Mouse (Mus musculus) limb, embryonic 11.5 days (tissue): ENCODE data around the gene 1700001O22Rik. TPM values are rescaled to one million over a fixed set of nuclear protein-coding genes. Genes with fewer than 3 reads are reported as not detected.

Experiments used
- ATAC-seq: fragments of 200-750 bp; cut with Nextera tagmentation; 2 replicates; pipeline ENCODE4 v1.8.0; 2017; ENCODE audit warnings: low read depth; ENCODE audit not compliant: insufficient number of reproducible peaks, low FRiP score, low TSS enrichment
- DNase-seq: peaks from one replicate; pipeline ENCODE4 v3.0.0-alpha.2; 2015; ENCODE audit warnings: low spot score
- H3K27ac ChIP-seq: fragments of 300-500 bp; sonication (generic); replicated peaks from 2 replicates; pipeline ENCODE4 v1.5.1; 2014; ENCODE audit warnings: low read depth, mild to moderate bottlenecking, low read length
- H3K27me3 ChIP-seq: fragments of 300-500 bp; sonication (generic); 2 replicates; pipeline ENCODE4 v1.6.1; 2014; ENCODE audit warnings: mild to moderate bottlenecking, low read length, mixed read lengths; ENCODE audit not compliant: control insufficient read depth, insufficient read depth
- H3K36me3 ChIP-seq: fragments of 300-500 bp; sonication (generic); 2 replicates; pipeline ENCODE4 v1.6.1; 2014; ENCODE audit warnings: mild to moderate bottlenecking, low read length, moderate library complexity, mixed read lengths; ENCODE audit not compliant: control insufficient read depth, insufficient read depth
- H3K4me1 ChIP-seq: fragments of 300-500 bp; sonication (generic); 2 replicates; pipeline ENCODE4 v1.6.1; 2014; ENCODE audit warnings: low read length, mixed read lengths; ENCODE audit not compliant: control insufficient read depth, insufficient read depth
- H3K4me2 ChIP-seq: fragments of 300-500 bp; sonication (generic); 2 replicates; pipeline ENCODE4 v1.6.1; 2014; ENCODE audit warnings: low read depth, mild to moderate bottlenecking, moderate library complexity; ENCODE audit not compliant: severe bottlenecking
- H3K4me3 ChIP-seq: fragments of 300-500 bp; sonication (generic); 2 replicates; pipeline ENCODE4 v1.5.1; 2014; ENCODE audit warnings: low read depth, low read length
- H3K9ac ChIP-seq: fragments of 300-500 bp; sonication (generic); 2 replicates; pipeline ENCODE4 v1.6.1; 2014; ENCODE audit warnings: mild to moderate bottlenecking, low read length
- H3K9me3 ChIP-seq: fragments of 300-500 bp; sonication (generic); 2 replicates; pipeline ENCODE4 v1.6.1; 2016; ENCODE audit warnings: low read length; ENCODE audit not compliant: control insufficient read depth
- WGBS: fragments of 180-500 bp; shearing (Covaris S2); extraction: QIAGEN DNeasy Blood & Tissue Kit; methylation state at CpG from one replicate; pipeline ENCODE4 v1.1.7; 2014; 5-methylcytosine and 5-hydroxymethylcytosine counted together
- polyA plus RNA-seq: library from polyadenylated mRNA; unstranded; fragments of >200 nt; fragmentation: Nextera tagmentation; extraction: Ambion mirVana; gene quantifications from 2 replicates; pipeline ENCODE4 v1.2.1, GENCODE M21; 2014

Gene 1700001O22Rik
- polyA plus RNA-seq, 1 experiment from 2014 or later, result 3.9 TPM

DNA sequence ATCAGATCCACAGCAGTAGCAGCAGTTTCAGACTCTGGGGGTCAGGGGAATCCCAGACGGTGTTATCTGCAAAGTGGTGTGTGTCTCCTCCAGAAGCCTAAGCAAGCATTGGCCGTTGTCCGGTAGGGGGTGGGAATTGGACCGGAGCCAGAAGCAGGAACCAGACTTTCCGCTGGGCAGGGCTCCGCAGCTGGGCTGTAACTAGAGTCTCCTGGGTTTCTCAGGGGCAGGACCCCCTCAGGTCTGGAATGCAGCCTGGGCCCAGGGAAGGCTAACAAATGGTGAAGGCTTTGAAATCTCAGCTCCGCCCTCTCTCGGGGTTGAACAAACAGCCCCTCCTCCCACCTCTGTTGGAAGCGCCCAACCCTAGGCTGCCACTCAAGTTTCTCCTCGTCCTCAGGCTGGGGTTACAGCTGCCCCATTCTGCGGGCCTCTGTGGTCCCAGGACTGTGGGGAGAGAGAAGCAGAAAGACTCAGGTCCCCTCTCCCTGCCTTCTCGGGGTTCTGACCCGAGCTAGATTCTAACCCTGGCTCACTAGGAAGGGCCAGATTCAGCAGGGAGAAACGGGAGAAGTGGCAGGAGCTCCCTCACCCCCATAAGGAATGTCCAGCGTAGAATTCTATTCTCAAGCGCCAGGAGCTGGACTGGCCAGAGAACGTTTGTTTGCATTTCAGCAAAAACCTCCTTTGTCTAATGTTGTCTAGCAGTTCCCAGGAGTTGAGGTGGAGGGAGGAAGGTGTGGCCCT is 44.9 kb downstream of the 1700001O22Rik start:
- 2% methylated on average over 17 of the region's 17 CpGs for WGBS

DNA sequence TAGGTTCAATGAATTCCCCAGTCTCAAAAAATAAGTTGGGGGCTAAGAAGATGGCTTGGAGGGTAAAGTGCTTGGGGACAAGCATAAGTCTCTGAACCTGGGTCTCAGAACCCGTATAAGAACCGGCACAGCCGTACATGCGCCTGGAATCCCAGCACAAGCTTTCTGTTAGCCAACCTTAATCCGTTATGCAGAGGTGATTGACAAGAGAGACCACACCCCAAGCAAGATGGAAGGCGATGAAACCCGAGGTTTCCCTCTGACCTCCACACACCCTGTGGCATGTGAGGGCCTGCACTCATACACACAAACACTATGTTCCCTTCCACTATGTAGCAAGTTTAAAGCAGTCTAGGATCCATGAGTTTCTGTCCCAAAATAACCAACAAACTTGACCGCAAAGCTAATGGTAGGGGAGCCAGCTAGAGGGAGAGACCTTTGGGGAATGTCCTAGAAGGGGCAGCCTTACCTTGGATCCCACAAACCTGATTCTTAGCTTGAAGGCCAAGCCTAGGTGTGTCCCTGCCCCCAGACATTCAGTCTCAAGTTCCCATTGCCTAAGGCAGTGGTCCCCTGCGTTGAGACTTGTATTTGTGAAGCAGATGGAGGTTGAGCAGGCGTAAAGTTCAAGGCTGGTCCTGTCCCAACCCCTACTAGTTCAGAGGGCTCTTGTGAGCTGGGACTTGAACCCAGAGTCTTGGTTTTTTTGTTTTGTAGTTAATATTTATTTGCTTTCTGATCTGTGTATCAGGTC is 46.3 kb downstream of the 1700001O22Rik start:
- Histone ChIP-seq H3K9me3 (no peaks in the 10 kb centered on the region), H3K9ac (no peak overlapping the region)
- WGBS, result 85% methylated on average over 10 of the region's 10 CpGs

More for the DNA sequence above, 44.9 kb downstream of the 1700001O22Rik start:
- H3K4me3 ChIP-seq, result no peak overlapping the region
- peak; percentile 94 for DNase-seq
- peak overlapping the region; percentile 29; the same call in 1 of the 2 replicates for H3K4me2 ChIP-seq
- H3K9ac ChIP-seq, result peak overlapping the region; percentile 49
- peak overlapping the region; percentile 91 for H3K27ac ChIP-seq
- H3K9me3 ChIP-seq, result no peaks in the 10 kb centered on the region
- no peaks in the 10 kb centered on the region for H3K27me3 ChIP-seq
- ATAC-seq, result peak; percentile 95
- H3K4me1 ChIP-seq, result peaks cover 28% of the 10 kb centered on the region
- H3K36me3 ChIP-seq, result no peaks in the 10 kb centered on the region

GRCm38 (mm10) chr2:30755985-30756765 is 47.3 kb downstream of the 1700001O22Rik start:
- WGBS, result 94% methylated on average over 6 of the region's 6 CpGs
- H3K36me3 ChIP-seq, result no peaks in the 10 kb centered on the region
- H3K9ac ChIP-seq, result no peak overlapping the region
- ATAC-seq, result no peak
- H3K9me3 ChIP-seq, result no peaks in the 10 kb centered on the region
- no peak overlapping the region for H3K27ac ChIP-seq
- no peaks in the 10 kb centered on the region for H3K27me3 ChIP-seq
- H3K4me1 ChIP-seq, result peaks cover 33% of the 10 kb centered on the region
- H3K4me2 ChIP-seq, result no peak overlapping the region
- no peak overlapping the region for H3K4me3 ChIP-seq
- no peak for DNase-seq

More for the DNA sequence above, 46.3 kb downstream of the 1700001O22Rik start:
- no peaks in the 10 kb centered on the region for H3K27me3 ChIP-seq
- peaks cover 33% of the 10 kb centered on the region for H3K4me1 ChIP-seq
- no peak overlapping the region for H3K4me2 ChIP-seq
- ATAC-seq, result no peak
- H3K4me3 ChIP-seq, result no peak overlapping the region
- H3K36me3 ChIP-seq, result no peaks in the 10 kb centered on the region
- DNase-seq, result no peak
- peak overlapping the region; percentile 91 for H3K27ac ChIP-seq

DNA sequence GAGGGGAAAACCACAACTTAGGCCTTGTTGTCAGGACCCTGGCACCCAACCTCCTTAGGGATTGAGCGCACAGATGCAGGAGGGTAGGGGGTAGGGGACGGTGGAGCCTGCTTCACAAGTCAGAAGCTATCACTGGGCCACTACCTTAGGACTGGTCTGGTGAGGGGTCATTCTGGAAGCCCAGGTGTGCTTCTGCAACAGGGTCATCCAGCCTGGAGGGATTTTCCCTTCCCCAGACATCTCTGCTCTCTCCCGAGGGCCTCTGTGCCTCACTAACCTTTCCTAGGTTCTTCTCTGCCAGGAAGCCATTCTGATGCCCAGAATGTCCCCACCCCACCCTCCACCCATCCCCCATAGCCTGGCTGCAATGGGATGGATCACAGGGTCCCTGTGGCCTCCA is 48.6 kb downstream of the 1700001O22Rik start:
- WGBS, result 80% methylated on average over 3 of the region's 3 CpGs
- Histone ChIP-seq H3K36me3 (no peaks in the 10 kb centered on the region), H3K27me3 (no peaks in the 10 kb centered on the region), H3K27ac (0 out of 2 replicates have a peak overlapping the region, but pooled peaks have one; percentile 14), H3K4me2 (no peak overlapping the region), H3K4me3 (no peak overlapping the region), H3K9ac (no peak overlapping the region), H3K9me3 (no peaks in the 10 kb centered on the region), H3K4me1 (peaks cover 25% of the 10 kb centered on the region)
- no peak for DNase-seq
- ATAC-seq, result no peak

DNA sequence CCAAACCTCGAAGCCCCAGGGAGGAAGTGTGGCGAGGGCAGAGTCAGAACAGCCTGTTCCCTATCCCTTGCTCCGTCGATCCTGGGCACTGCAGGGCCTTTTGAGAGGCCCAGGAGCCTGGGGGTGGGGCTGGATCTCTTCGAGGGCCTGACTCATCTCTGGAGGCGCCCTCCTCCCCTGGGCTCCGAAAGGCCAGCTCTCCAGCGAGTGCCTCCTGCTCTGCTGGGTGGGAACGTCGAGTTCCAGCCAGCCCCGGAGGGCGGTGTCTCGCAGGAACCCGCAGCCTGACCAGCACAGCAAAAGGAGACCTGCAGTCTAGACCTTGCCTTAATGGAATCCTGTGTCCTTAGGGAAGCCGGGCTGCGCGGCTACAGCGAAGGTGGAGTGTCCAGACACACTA is 50.2 kb downstream of the 1700001O22Rik start:
- WGBS, result 20% methylated on average over 18 of the region's 18 CpGs
- no peaks in the 10 kb centered on the region for H3K36me3 ChIP-seq
- DNase-seq, result peak; percentile 42
- peak overlapping the region; percentile 36; the same call in 1 of the 2 replicates for H3K27ac ChIP-seq
- no peaks in the 10 kb centered on the region for H3K9me3 ChIP-seq
- H3K27me3 ChIP-seq, result no peaks in the 10 kb centered on the region
- no peak overlapping the region for H3K4me3 ChIP-seq
- peak; percentile 35; the same call in 1 of the 2 replicates for ATAC-seq
- no peak overlapping the region for H3K4me2 ChIP-seq
- H3K4me1 ChIP-seq, result peaks cover 12% of the 10 kb centered on the region
- peak overlapping the region; percentile 45; the same call in 1 of the 2 replicates for H3K9ac ChIP-seq

DNA sequence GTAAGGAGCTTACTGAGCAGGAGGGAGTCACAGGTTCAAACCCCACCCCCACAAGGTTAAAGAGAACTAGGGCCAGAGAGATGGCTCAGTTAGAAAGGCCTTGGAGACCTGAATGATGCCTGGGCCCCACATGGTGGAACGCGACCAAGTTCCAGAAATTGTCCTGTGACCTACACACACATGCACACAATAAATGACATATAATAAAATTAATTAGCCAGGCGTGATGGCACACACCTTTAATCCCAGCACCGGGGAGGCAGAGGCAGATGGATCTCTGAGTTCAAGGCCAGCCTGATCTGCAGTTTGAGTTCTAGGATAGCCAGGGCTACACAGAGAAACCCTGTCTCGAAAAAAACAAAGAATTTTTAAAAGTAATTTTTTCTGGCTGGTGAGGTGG is 51.0 kb downstream of the 1700001O22Rik start:
- WGBS, result 91% methylated on average over 5 of the region's 5 CpGs
- ATAC-seq, result no peak
- no peak overlapping the region for H3K27ac ChIP-seq

GRCm38 (mm10) chr2:30750025-30750424 is 53.4 kb downstream of the 1700001O22Rik start:
- H3K9ac ChIP-seq, result no peak overlapping the region
- DNase-seq (no peak), ATAC-seq (no peak)
- no peaks in the 10 kb centered on the region for H3K27me3 ChIP-seq
- no peaks in the 10 kb centered on the region for H3K36me3 ChIP-seq
- no peak overlapping the region for H3K27ac ChIP-seq
- no peaks in the 10 kb centered on the region; the same call in 1 of the 2 replicates for H3K9me3 ChIP-seq
- no peak overlapping the region for H3K4me3 ChIP-seq
- H3K4me2 ChIP-seq, result no peak overlapping the region
- peaks cover 6% of the 10 kb centered on the region; the same call in 1 of the 2 replicates for H3K4me1 ChIP-seq
- WGBS, result 83% methylated on average over 5 of the region's 5 CpGs

More for the DNA sequence above, 51.0 kb downstream of the 1700001O22Rik start:
- no peaks in the 10 kb centered on the region for H3K9me3 ChIP-seq
- no peaks in the 10 kb centered on the region for H3K36me3 ChIP-seq
- H3K4me1 ChIP-seq, result peaks cover 6% of the 10 kb centered on the region; the same call in 1 of the 2 replicates
- no peak overlapping the region for H3K4me3 ChIP-seq
- no peak overlapping the region for H3K9ac ChIP-seq
- H3K4me2 ChIP-seq, result no peak overlapping the region
- DNase-seq, result no peak
- H3K27me3 ChIP-seq, result no peaks in the 10 kb centered on the region
